Mouse (Mus musculus) neural tube, embryonic 15.5 days (tissue): ENCODE results near the gene Ccdc54. TPM values are rescaled to one million over a fixed set of nuclear protein-coding genes. Genes with fewer than 3 reads are reported as not detected.

Source experiments
- ATAC-seq: fragments of 200-750 bp; cut with Nextera tagmentation; 2 replicates; pipeline ENCODE4 v1.8.0; 2017; ENCODE audit warnings: mild to moderate bottlenecking, moderate TSS enrichment, moderate library complexity; ENCODE audit not compliant: low FRiP score
- H3K27ac ChIP-seq: fragments of 300-500 bp; sonication (generic); replicated peaks from 2 replicates; pipeline ENCODE4 v1.5.1; 2015; ENCODE audit warnings: mild to moderate bottlenecking, inconsistent platforms
- H3K27me3 ChIP-seq: fragments of 300-500 bp; sonication (generic); replicated peaks from 2 replicates; pipeline ENCODE4 v1.6.1; 2015; ENCODE audit warnings: inconsistent platforms
- H3K36me3 ChIP-seq: fragments of 300-500 bp; sonication (generic); 2 replicates; pipeline ENCODE4 v1.6.1; 2015; ENCODE audit warnings: inconsistent platforms
- H3K4me1 ChIP-seq: fragments of 300-500 bp; sonication (generic); 2 replicates; pipeline ENCODE4 v1.6.1; 2015; ENCODE audit warnings: inconsistent platforms
- H3K4me2 ChIP-seq: fragments of 300-500 bp; sonication (generic); 2 replicates; pipeline ENCODE4 v1.6.1; 2015; ENCODE audit warnings: inconsistent platforms, mild to moderate bottlenecking, moderate library complexity
- H3K4me3 ChIP-seq: fragments of 300-500 bp; sonication (generic); replicated peaks from 2 replicates; pipeline ENCODE4 v1.5.1; 2015; ENCODE audit warnings: mild to moderate bottlenecking, inconsistent platforms
- H3K9ac ChIP-seq: fragments of 300-500 bp; sonication (generic); replicated peaks from 2 replicates; pipeline ENCODE4 v1.6.1; 2015; ENCODE audit warnings: mild to moderate bottlenecking, inconsistent platforms
- H3K9me3 ChIP-seq: fragments of 300-500 bp; sonication (generic); replicated peaks from 2 replicates; pipeline ENCODE4 v1.6.1; 2016; ENCODE audit warnings: inconsistent platforms
- WGBS: fragments of 180-500 bp; shearing (Covaris S2); methylation state at CpG from one replicate; pipeline ENCODE4 v1.1.7; 2015; ENCODE audit warnings: mixed read lengths; 5-methylcytosine and 5-hydroxymethylcytosine counted together
- polyA plus RNA-seq: library from polyadenylated mRNA; unstranded; fragments of >200 nt; fragmentation: Nextera tagmentation; extraction: Ambion mirVana; gene quantifications from 2 replicates; pipeline ENCODE4 v1.2.1, GENCODE M21; 2015

Ccdc54 gene
- polyA plus RNA-seq: not detected in 2 replicates

GRCm38 (mm10) chr16:50591054-50591453 lies at the start of gene Ccdc54:
Gene Ccdc54, minus strand, starts transcription at chr16:50591154.
- Histone ChIP-seq H3K27ac (no peak within 1 kb of the TSS), H3K36me3 (no peaks in the 10 kb centered on the region), H3K4me2 (no peak within 1 kb of the TSS), H3K4me1 (no peaks in the 10 kb centered on the region), H3K9me3 (no peaks in the 10 kb centered on the region), H3K9ac (no peak within 1 kb of the TSS), H3K4me3 (no peak within 1 kb of the TSS), H3K27me3 (no peaks in the 10 kb centered on the region)
- no peak for ATAC-seq

GRCm38 (mm10) chr16:50632585-50632984 lies 41.6 kb upstream of the Ccdc54 start:
- H3K36me3 ChIP-seq: no peaks in the 10 kb centered on the region
- H3K9me3 ChIP-seq: no peaks in the 10 kb centered on the region
- H3K4me3 ChIP-seq: no peak overlapping the region
- no peak overlapping the region for H3K27ac ChIP-seq
- H3K27me3 ChIP-seq: no peaks in the 10 kb centered on the region
- H3K9ac ChIP-seq: no peak overlapping the region
- H3K4me1 ChIP-seq: no peaks in the 10 kb centered on the region
- H3K4me2 ChIP-seq: no peak overlapping the region
- WGBS: 86% methylated on average over 2 of the region's 2 CpGs
- ATAC-seq: no peak

- H3K4me3 ChIP-seq: no peak overlapping the region
- no peaks in the 10 kb centered on the region for H3K36me3 ChIP-seq
- no peaks in the 10 kb centered on the region for H3K27me3 ChIP-seq
- no peak; the same call in 1 of the 2 replicates for ATAC-seq
- 46% methylated on average over 7 of the region's 7 CpGs for WGBS
- 0 out of 2 replicates have a peak overlapping the region, but pooled peaks have one; percentile 41 for H3K27ac ChIP-seq
- H3K9ac ChIP-seq: no peak overlapping the region
- no peak overlapping the region for H3K4me2 ChIP-seq
- no peaks in the 10 kb centered on the region for H3K4me1 ChIP-seq
- no peaks in the 10 kb centered on the region for H3K9me3 ChIP-seq
Measured at GRCm38 (mm10) chr16:50615569-50615968, 24.6 kb upstream of the Ccdc54 start.

- no peaks in the 10 kb centered on the region for H3K9me3 ChIP-seq
- ATAC-seq: no peak
Measured at GRCm38 (mm10) chr16:50612944-50613343, 22.0 kb upstream of the Ccdc54 start.

GRCm38 (mm10) chr16:50610580-50610979 lies 19.6 kb upstream of the Ccdc54 start:
- no peaks in the 10 kb centered on the region for H3K4me1 ChIP-seq
- ATAC-seq: no peak
- WGBS: 85% methylated on average over 5 of the region's 5 CpGs
- no peak overlapping the region for H3K9ac ChIP-seq
- H3K27me3 ChIP-seq: no peaks in the 10 kb centered on the region
- H3K9me3 ChIP-seq: no peaks in the 10 kb centered on the region
- no peak overlapping the region for H3K4me3 ChIP-seq
- H3K4me2 ChIP-seq: no peak overlapping the region
- H3K27ac ChIP-seq: no peak overlapping the region
- no peaks in the 10 kb centered on the region for H3K36me3 ChIP-seq

More at GRCm38 (mm10) chr16:50612944-50613343, 22.0 kb upstream of the Ccdc54 start:
- no peaks in the 10 kb centered on the region for H3K4me1 ChIP-seq
- H3K36me3 ChIP-seq: no peaks in the 10 kb centered on the region
- H3K27me3 ChIP-seq: no peaks in the 10 kb centered on the region
- H3K27ac ChIP-seq: no peak overlapping the region
- 73% methylated on average over 4 of the region's 4 CpGs for WGBS
- H3K9ac ChIP-seq: no peak overlapping the region
- no peak overlapping the region for H3K4me3 ChIP-seq
- no peak overlapping the region for H3K4me2 ChIP-seq

- Histone ChIP-seq H3K27me3 (no peaks in the 10 kb centered on the region), H3K9ac (no peak overlapping the region)
- no peak for ATAC-seq
Measured at GRCm38 (mm10) chr16:50607776-50608562, 17.0 kb upstream of the Ccdc54 start.

GRCm38 (mm10) chr16:50604826-50605225 lies 13.9 kb upstream of the Ccdc54 start:
- Histone ChIP-seq H3K9ac (no peak overlapping the region), H3K27me3 (no peaks in the 10 kb centered on the region), H3K4me1 (no peaks in the 10 kb centered on the region), H3K27ac (no peak overlapping the region), H3K4me3 (no peak overlapping the region), H3K4me2 (no peak overlapping the region), H3K9me3 (no peaks in the 10 kb centered on the region), H3K36me3 (no peaks in the 10 kb centered on the region)
- 45% methylated on average over 11 of the region's 11 CpGs for WGBS
- no peak for ATAC-seq

More at GRCm38 (mm10) chr16:50607776-50608562, 17.0 kb upstream of the Ccdc54 start:
- H3K4me3 ChIP-seq: no peak overlapping the region
- no peak overlapping the region for H3K4me2 ChIP-seq
- no peaks in the 10 kb centered on the region for H3K36me3 ChIP-seq
- H3K9me3 ChIP-seq: no peaks in the 10 kb centered on the region
- no peaks in the 10 kb centered on the region for H3K4me1 ChIP-seq
- no peak overlapping the region for H3K27ac ChIP-seq
- WGBS: 53% methylated on average over 15 of the region's 15 CpGs

- Histone ChIP-seq H3K36me3 (no peaks in the 10 kb centered on the region), H3K27ac (no peak overlapping the region), H3K4me3 (no peak overlapping the region), H3K9ac (no peak overlapping the region), H3K4me2 (no peak overlapping the region), H3K9me3 (no peaks in the 10 kb centered on the region), H3K27me3 (no peaks in the 10 kb centered on the region), H3K4me1 (no peaks in the 10 kb centered on the region)
- no peak for ATAC-seq
- WGBS: 59% methylated on average over 3 of the region's 3 CpGs
Measured at GRCm38 (mm10) chr16:50601947-50602346, 11.0 kb upstream of the Ccdc54 start.

GRCm38 (mm10) chr16:50600665-50601064 lies 9.7 kb upstream of the Ccdc54 start:
- no peak overlapping the region for H3K9ac ChIP-seq
- H3K27me3 ChIP-seq: no peaks in the 10 kb centered on the region
- H3K4me1 ChIP-seq: no peaks in the 10 kb centered on the region
- no peaks in the 10 kb centered on the region for H3K9me3 ChIP-seq
- H3K27ac ChIP-seq: no peak overlapping the region
- no peak overlapping the region for H3K4me3 ChIP-seq
- 86% methylated on average over 3 of the region's 3 CpGs for WGBS
- no peak overlapping the region for H3K4me2 ChIP-seq
- no peak for ATAC-seq
- no peaks in the 10 kb centered on the region for H3K36me3 ChIP-seq

GRCm38 (mm10) chr16:50596679-50597078 lies 5.7 kb upstream of the Ccdc54 start:
- H3K4me1 ChIP-seq: no peaks in the 10 kb centered on the region
- no peaks in the 10 kb centered on the region for H3K27me3 ChIP-seq
- H3K9ac ChIP-seq: no peak overlapping the region
- no peak overlapping the region for H3K27ac ChIP-seq
- H3K4me3 ChIP-seq: no peak overlapping the region
- H3K9me3 ChIP-seq: no peaks in the 10 kb centered on the region
- 44% methylated on average over 6 of the region's 6 CpGs for WGBS
- H3K36me3 ChIP-seq: no peaks in the 10 kb centered on the region
- no peak overlapping the region for H3K4me2 ChIP-seq
- ATAC-seq: no peak

- no peak overlapping the region for H3K9ac ChIP-seq
- no peak overlapping the region for H3K4me2 ChIP-seq
- H3K9me3 ChIP-seq: no peaks in the 10 kb centered on the region
- H3K36me3 ChIP-seq: no peaks in the 10 kb centered on the region
- WGBS: 54% methylated on average over 4 of the region's 4 CpGs
- no peak; the same call in 1 of the 2 replicates for ATAC-seq
- H3K4me1 ChIP-seq: no peaks in the 10 kb centered on the region
- no peaks in the 10 kb centered on the region for H3K27me3 ChIP-seq
- no peak overlapping the region for H3K27ac ChIP-seq
- H3K4me3 ChIP-seq: no peak overlapping the region
Measured at GRCm38 (mm10) chr16:50596171-50596570, 5.2 kb upstream of the Ccdc54 start.

GRCm38 (mm10) chr16:50594876-50595275 lies 3.9 kb upstream of the Ccdc54 start:
- ATAC-seq: no peak
- no peak overlapping the region for H3K27ac ChIP-seq
- 67% methylated on average over 1 of the region's 1 CpGs for WGBS

More at GRCm38 (mm10) chr16:50594876-50595275, 3.9 kb upstream of the Ccdc54 start:
- Histone ChIP-seq H3K4me2 (no peak overlapping the region), H3K9ac (no peak overlapping the region), H3K4me3 (no peak overlapping the region), H3K9me3 (no peaks in the 10 kb centered on the region), H3K27me3 (no peaks in the 10 kb centered on the region), H3K4me1 (no peaks in the 10 kb centered on the region), H3K36me3 (no peaks in the 10 kb centered on the region)
